Mouse (Mus musculus) liver, postnatal 0 days (tissue): ENCODE results near the gene Hepacam2. TPM values are rescaled to one million over a fixed set of nuclear protein-coding genes. Genes with fewer than 3 reads are reported as not detected.
"Not testable (repeated sequence)": the region's sequence is repeated elsewhere in the genome, so short reads cannot be mapped to it uniquely, and the experiment has no call there.

Experiments
- ATAC-seq: fragments of 200-750 bp; cut with Nextera tagmentation; 2 replicates; pipeline ENCODE4 v1.8.0; 2017; ENCODE audit warnings: mild to moderate bottlenecking, moderate library complexity
- DNase-seq: peaks from one replicate; pipeline ENCODE4 v3.0.0-alpha.2; 2016
- H3K27ac ChIP-seq: fragments of 300-500 bp; sonication (generic); 2 replicates; pipeline ENCODE4 v1.5.1; 2014; ENCODE audit warnings: antibody characterized with exemption, moderate library complexity, mild to moderate bottlenecking, low read depth
- H3K27me3 ChIP-seq: fragments of 300-500 bp; sonication (generic); 2 replicates; pipeline ENCODE4 v1.6.1; 2014; ENCODE audit warnings: low read length, control low read depth, mixed read lengths; ENCODE audit not compliant: insufficient read depth
- H3K36me3 ChIP-seq: fragments of 300-500 bp; sonication (generic); replicated peaks from 2 replicates; pipeline ENCODE4 v1.6.1; 2014; ENCODE audit warnings: mild to moderate bottlenecking, control low read depth, low read length, moderate library complexity, mixed read lengths; ENCODE audit not compliant: insufficient read depth
- H3K4me1 ChIP-seq: fragments of 300-500 bp; sonication (generic); 2 replicates; pipeline ENCODE4 v1.6.1; 2014; ENCODE audit warnings: antibody characterized with exemption, mild to moderate bottlenecking, control low read depth; ENCODE audit not compliant: insufficient read depth
- H3K4me2 ChIP-seq: fragments of 300-500 bp; sonication (generic); 2 replicates; pipeline ENCODE4 v1.6.1; 2014; ENCODE audit warnings: low read depth, mild to moderate bottlenecking, low read length, moderate library complexity, mixed read lengths
- H3K4me3 ChIP-seq: fragments of 300-500 bp; sonication (generic); 2 replicates; pipeline ENCODE4 v1.5.1; 2014; ENCODE audit warnings: low read depth, low read length
- H3K9ac ChIP-seq: fragments of 300-500 bp; sonication (generic); replicated peaks from 2 replicates; pipeline ENCODE4 v1.6.1; 2014; ENCODE audit warnings: mild to moderate bottlenecking, moderate library complexity
- H3K9me3 ChIP-seq: fragments of 300-500 bp; sonication (generic); 2 replicates; pipeline ENCODE4 v1.6.1; 2016; ENCODE audit warnings: mild to moderate bottlenecking, control low read depth, low read length, mixed read lengths
- CTCF ChIP-seq: sonication (generic); IDR thresholded peaks from 2 replicates; pipeline ENCODE4 v1.5.1; 2016; ENCODE audit warnings: antibody characterized with exemption, low read depth
- EP300 ChIP-seq: IDR thresholded peaks from 2 replicates; pipeline ENCODE4 v1.6.1; 2016; ENCODE audit warnings: antibody characterized with exemption, low read depth, mild to moderate bottlenecking
- WGBS: fragments of 180-500 bp; shearing (Covaris S2); extraction: QIAGEN DNeasy Blood & Tissue Kit; methylation state at CpG from one replicate; pipeline ENCODE4 v1.1.7; 2014; ENCODE audit not compliant: insufficient replicate concordance; 5-methylcytosine and 5-hydroxymethylcytosine counted together
- polyA plus RNA-seq: library from polyadenylated mRNA; unstranded; fragments of >200 nt; fragmentation: Nextera tagmentation; extraction: Ambion mirVana; gene quantifications from 2 replicates; pipeline ENCODE4 v1.2.1, GENCODE M21; 2015

Hepacam2 gene
- polyA plus RNA-seq, 1 experiment from 2014 or later = 0.15 TPM

GRCm38 (mm10) chr6:3454421-3454820, 43.7 kb downstream of the Hepacam2 start:
- no peaks in the 10 kb centered on the region for H3K9me3 ChIP-seq
- 60% methylated on average over 5 of the region's 5 CpGs for WGBS
- ATAC-seq = no peak
- no peaks in the 10 kb centered on the region for H3K27me3 ChIP-seq
- DNase-seq = no peak
- no peak overlapping the region for H3K4me3 ChIP-seq
- H3K36me3 ChIP-seq = no peaks in the 10 kb centered on the region
- no peak overlapping the region for H3K4me2 ChIP-seq
- TF ChIP-seq EP300 = no peak
- no peak for TF ChIP-seq CTCF
- no peak overlapping the region for H3K27ac ChIP-seq
- H3K9ac ChIP-seq = no peak overlapping the region
- no peaks in the 10 kb centered on the region for H3K4me1 ChIP-seq

DNA sequence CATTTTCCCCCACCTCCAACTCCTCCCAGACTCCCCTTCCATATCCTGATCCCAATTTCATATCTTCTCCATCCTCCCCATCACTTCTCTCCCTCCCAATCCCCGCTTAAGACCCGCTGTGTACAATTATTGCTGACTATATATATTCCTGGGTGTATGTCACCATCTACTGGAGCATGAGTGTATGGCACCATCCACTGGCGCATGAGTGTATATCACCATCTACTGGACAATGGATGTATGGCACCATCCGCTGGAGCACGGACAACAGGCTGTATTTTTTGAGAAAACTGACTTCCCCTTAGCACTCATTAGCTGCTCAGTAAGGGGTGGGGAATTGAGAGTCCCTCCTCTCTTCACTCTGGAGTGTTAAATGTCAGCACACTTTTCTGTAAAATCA, 50.7 kb downstream of the Hepacam2 start:
- Histone ChIP-seq H3K27ac (no peak overlapping the region), H3K4me1 (no peaks in the 10 kb centered on the region), H3K4me2 (no peak overlapping the region), H3K9ac (no peak overlapping the region), H3K27me3 (no peaks in the 10 kb centered on the region), H3K36me3 (no peaks in the 10 kb centered on the region), H3K4me3 (no peak overlapping the region), H3K9me3 (no peaks in the 10 kb centered on the region)
- 4% methylated on average over 5 of the region's 5 CpGs for WGBS
- DNase-seq (peak; percentile 68), ATAC-seq (peak; percentile 90)
- TF ChIP-seq CTCF = peak; percentile 100
- TF ChIP-seq EP300 = no peak

DNA sequence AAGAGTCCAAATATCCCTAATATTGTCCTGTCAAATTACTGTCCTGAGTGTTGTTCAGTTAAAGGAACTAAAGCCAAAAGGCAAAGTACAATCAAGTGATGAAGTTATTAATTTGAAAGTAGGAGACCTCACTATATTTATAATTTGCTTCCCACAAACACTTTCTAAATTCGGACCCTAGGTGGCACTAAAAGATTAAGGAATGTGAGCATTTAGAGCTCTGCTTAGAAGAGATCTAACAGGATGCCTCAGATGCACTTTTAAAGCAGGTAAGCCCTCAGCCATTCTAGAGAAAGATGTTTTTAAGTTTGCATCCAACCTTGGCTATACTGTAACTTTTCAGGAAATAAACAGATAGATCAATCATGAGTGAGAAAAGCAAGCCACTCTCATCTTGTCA, 54.2 kb downstream of the Hepacam2 start:
- no peak overlapping the region for H3K27ac ChIP-seq
- no peak for DNase-seq
- no peaks in the 10 kb centered on the region for H3K36me3 ChIP-seq
- H3K9me3 ChIP-seq = no peaks in the 10 kb centered on the region
- H3K27me3 ChIP-seq = no peaks in the 10 kb centered on the region
- H3K4me3 ChIP-seq = no peak overlapping the region
- no peak overlapping the region for H3K9ac ChIP-seq
- H3K4me1 ChIP-seq = no peaks in the 10 kb centered on the region
- H3K4me2 ChIP-seq = no peak overlapping the region
- WGBS = 15% methylated on average over 1 of the region's 1 CpGs
- no peak for TF ChIP-seq EP300
- 0 out of 2 replicates have a peak, but pooled peaks have one; percentile 3 for TF ChIP-seq CTCF
- ATAC-seq = no peak

GRCm38 (mm10) chr6:3436087-3436486, 62.0 kb downstream of the Hepacam2 start:
- peaks cover 2% of the 10 kb centered on the region; the same call in 1 of the 2 replicates for H3K9me3 ChIP-seq
- ATAC-seq = no peak
- no peak overlapping the region for H3K27ac ChIP-seq
- no peak for DNase-seq
- H3K4me3 ChIP-seq = no peak overlapping the region
- H3K27me3 ChIP-seq = no peaks in the 10 kb centered on the region
- H3K36me3 ChIP-seq = no peaks in the 10 kb centered on the region
- H3K9ac ChIP-seq = no peak overlapping the region
- H3K4me1 ChIP-seq = no peaks in the 10 kb centered on the region
- no peak overlapping the region for H3K4me2 ChIP-seq
- TF ChIP-seq CTCF (no peak), EP300 (no peak)

DNA sequence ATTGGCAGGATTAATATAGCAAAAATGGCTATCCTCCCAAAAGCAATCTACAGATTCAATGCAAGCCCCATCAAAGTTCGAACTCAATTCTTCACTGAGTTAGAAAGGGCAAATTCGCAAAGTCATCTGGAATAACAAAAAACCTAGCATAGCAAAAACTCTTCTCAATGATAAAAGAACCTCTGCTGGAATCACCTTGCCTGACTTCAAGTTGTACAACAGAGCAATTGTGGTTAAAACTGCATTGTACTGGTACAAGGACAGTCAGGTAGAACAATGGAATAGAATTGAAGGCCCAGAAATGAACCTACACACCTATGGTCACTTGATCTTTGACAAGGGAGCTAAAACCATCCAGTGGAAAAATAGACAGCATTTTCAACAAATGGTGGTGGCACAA, 67.1 kb downstream of the Hepacam2 start:
- H3K4me2 ChIP-seq, ATAC-seq, H3K27ac ChIP-seq, H3K9me3 ChIP-seq, H3K9ac ChIP-seq, H3K4me3 ChIP-seq, H3K36me3 ChIP-seq, DNase-seq, H3K4me1 ChIP-seq, H3K27me3 ChIP-seq: not testable (repeated sequence)
- WGBS = 79% methylated on average over 2 of the region's 2 CpGs

GRCm38 (mm10) chr6:3427047-3427446, 71.1 kb downstream of the Hepacam2 start:
- Histone ChIP-seq H3K4me3 (no peak overlapping the region), H3K9ac (no peak overlapping the region), H3K27ac (no peak overlapping the region), H3K4me2 (no peak overlapping the region), H3K27me3 (no peaks in the 10 kb centered on the region), H3K9me3 (no peaks in the 10 kb centered on the region), H3K4me1 (no peaks in the 10 kb centered on the region), H3K36me3 (no peaks in the 10 kb centered on the region)
- WGBS = 48% methylated on average over 1 of the region's 1 CpGs
- DNase-seq (no peak), ATAC-seq (no peak)
- TF ChIP-seq EP300 = no peak
- no peak for TF ChIP-seq CTCF

DNA sequence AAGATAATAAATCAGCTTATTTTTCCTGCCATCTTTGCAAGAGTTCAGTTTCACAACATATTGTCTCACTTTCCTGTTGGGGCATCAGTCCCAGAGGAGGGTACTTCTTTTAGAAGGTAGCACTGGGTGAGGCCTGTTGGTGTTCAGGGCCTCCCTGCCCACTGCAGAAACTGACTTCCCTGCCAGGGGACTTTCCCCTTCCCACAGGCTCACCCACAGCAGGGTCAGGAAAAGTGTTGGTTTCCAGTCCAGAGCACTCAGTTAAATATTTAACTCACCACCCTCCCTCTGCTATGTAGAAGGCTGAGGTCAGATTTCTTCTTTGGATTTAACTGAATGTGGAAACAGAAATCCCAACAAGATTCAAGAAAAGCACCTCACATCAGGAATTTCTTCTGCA, 72.8 kb downstream of the Hepacam2 start:
- not testable (repeated sequence) for H3K27me3 ChIP-seq, H3K27ac ChIP-seq, H3K4me1 ChIP-seq, H3K4me2 ChIP-seq, H3K4me3 ChIP-seq, H3K36me3 ChIP-seq, DNase-seq, H3K9me3 ChIP-seq, H3K9ac ChIP-seq
- ATAC-seq = peak; percentile 58

- WGBS = 0% methylated on average over 1 of the region's 4 CpGs
- not testable (repeated sequence) for DNase-seq, H3K36me3 ChIP-seq, H3K27ac ChIP-seq, H3K4me2 ChIP-seq, H3K9me3 ChIP-seq, H3K9ac ChIP-seq, H3K4me3 ChIP-seq, H3K4me1 ChIP-seq, H3K27me3 ChIP-seq
- peak; percentile 62 for ATAC-seq
Measured at GRCm38 (mm10) chr6:3424613-3425277, 73.4 kb downstream of the Hepacam2 start.
